Mouse (Mus musculus) skeletal muscle tissue, adult 2 months (tissue): ENCODE data around the gene Rab37.

ENCODE experiments used
- DNase-seq: peaks from one replicate; pipeline ENCODE4 v3.0.0-alpha.2; 2012; ENCODE audit warnings: low read depth, low spot score

Rab37 gene

GRCm38 (mm10) chr11:115164976-115165374 is 73.7 kb downstream of the Rab37 start:
- no peak for DNase-seq

GRCm38 (mm10) chr11:115166776-115167175 is 75.5 kb downstream of the Rab37 start:
- DNase-seq: no peak

GRCm38 (mm10) chr11:115167631-115168249 is 76.5 kb downstream of the Rab37 start:
- no peak for DNase-seq

- no peak for DNase-seq
Measured at GRCm38 (mm10) chr11:115169430-115169829, 78.2 kb downstream of the Rab37 start.

DNA sequence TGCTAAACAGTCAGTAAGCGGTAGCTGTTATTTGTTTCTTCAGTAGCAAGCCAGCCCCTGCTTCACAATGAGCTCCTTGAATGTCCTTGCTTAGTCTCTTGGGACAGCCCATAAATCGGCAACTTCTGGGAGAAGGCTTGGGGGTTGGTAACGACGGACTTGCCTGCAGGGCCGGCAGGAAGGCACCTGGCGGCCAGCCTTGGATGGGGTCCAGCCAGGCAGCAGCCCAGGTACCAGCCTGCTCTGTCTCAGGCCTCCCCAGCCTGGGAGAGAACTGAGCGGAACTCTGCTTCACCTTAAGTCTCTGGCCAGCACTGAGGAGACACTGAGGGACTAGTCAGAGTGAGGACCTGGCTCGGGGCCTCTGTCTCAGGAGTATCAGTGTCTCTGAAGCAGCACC is 79.9 kb downstream of the Rab37 start:
- DNase-seq: no peak

DNA sequence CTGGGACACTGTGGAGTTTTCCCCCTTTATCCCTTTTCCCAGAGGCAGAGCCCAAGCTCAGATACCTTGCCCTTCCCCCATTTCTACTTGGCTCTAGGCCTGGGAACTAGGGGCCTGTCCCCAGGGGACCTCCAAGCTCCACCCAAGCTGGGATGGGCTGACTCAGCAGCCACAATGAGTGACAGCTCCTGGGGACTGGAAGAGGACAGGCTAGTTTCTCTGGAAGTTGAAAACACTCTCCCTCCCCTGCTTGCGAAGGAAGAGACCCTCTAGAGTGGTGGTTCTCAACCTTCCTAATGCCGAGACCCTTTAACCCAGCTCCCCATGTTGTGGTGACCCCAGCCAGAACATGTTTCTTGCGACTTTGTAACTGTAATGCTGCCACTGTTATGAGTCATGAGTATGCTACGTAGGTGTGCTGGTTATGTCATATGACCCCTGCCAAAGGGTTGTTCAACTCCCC is 81.6 kb downstream of the Rab37 start:
- DNase-seq: no peak

DNA sequence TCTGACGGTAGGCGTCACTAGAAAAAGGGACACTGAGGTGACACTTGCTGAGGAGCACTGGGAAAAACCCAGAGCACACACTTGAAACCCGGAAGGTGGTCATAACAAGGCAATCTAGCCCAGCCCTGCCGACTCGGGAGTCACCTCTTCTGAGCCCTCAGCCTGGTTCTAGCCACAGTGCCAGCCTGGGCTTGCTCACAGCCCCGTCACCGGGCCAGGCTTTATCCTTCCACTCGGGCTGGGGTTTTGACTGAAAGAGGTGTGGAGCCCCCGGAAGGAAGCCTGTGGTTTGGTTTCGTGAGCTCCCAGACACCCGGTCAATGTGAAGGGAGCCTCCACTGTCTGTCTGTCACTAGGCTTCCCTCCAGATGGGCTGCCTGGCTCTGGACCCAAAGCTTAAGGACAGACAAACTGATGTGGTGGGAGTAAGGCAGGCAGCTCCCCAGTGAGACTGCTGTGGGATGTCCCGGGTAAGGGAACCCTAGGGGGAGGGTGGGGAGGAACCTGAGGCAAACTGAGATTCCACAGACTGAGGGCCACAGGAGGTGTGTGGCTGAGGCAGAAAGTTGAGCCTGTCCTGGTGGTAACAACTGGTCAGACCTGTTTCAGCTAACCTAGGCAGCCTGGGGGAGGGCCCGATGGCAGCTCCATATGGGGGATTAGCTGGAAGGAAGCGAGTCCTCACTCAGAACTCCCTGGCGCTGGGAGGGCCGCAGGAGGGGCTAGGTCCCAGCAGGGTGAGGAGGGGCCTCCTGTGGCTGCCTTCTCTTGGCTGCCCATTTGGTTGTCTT is 82.5 kb downstream of the Rab37 start:
- DNase-seq: no peak

DNA sequence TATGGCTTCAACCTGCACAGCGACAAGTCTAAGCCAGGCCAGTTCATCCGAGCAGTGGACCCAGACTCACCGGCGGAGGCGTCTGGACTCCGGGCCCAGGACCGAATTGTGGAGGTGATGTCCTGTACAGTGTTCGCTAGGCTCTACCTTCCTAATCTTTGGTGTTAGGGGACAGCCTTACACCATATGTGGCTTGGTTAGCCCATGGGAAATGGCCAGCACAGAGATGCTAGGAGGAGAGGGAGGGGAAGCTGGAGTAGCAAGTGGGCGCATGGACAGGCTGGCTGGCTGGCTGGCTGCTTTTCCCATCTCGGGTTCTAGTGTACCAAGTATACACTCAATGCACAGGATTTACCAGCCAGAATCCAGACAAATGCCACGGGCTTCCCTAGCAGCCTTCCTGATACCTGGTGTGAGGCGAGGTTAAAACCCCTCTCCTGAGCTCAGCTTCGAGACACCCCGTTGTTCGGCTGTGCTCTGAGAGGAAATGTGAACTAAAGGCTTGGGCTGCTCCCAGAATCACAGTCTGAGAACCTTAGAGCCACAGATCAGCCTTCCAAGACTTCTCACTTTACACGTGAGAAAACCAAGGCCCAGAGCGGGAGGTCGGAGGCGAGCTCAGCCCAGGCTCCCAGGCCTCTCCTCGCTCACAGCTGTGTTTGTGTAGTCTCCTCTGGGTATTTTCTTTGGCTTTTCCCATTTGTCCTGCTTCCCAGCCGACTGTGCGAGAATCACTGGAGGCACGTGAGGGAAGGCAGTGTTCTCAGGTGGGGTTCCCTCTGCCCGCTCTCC is 85.4 kb downstream of the Rab37 start:
- DNase-seq: no peak

- DNase-seq: no peak
Measured at GRCm38 (mm10) chr11:115177559-115178195, 86.4 kb downstream of the Rab37 start.

DNA sequence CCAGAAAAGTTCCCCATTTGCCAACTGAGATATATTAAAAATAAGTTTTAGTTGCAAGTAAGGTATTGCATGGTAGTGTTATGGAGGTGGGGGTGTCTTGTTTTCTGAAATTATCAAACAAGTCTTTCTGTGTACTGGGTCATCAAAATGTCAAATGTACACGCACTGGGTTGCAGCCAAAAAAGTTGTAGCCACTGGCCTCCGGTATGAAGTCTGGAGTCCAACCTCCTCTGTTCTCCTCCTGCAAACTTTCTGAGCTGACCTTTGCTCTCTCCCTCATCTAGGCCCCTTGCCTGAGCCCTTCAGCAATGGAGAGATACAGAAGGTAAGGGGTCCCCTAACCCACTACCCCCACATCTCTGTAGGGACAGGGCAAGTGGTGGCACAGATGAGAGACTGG is 87.5 kb downstream of the Rab37 start:
- DNase-seq: no peak

GRCm38 (mm10) chr11:115179191-115179590 is 88.0 kb downstream of the Rab37 start:
- DNase-seq: no peak

DNA sequence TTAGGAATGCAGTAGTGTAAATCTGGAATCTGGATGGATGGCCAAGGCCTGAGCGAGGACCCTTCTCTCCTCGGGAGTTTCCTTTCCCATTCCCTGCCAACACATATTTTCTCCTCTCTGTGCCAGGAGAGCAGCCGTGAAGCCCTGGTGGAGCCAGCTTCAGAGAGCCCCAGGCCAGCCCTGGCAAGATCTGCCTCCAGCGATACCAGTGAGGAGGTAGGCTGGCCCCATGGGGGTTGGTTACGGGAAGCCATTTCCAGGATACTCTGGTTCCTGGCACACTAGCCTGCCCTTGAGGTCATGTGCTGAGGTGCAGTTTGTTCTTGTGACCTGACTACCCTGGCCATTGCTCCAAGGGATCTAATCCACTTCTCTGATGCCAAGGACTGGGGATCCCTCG is 88.7 kb downstream of the Rab37 start:
- no peak for DNase-seq

DNA sequence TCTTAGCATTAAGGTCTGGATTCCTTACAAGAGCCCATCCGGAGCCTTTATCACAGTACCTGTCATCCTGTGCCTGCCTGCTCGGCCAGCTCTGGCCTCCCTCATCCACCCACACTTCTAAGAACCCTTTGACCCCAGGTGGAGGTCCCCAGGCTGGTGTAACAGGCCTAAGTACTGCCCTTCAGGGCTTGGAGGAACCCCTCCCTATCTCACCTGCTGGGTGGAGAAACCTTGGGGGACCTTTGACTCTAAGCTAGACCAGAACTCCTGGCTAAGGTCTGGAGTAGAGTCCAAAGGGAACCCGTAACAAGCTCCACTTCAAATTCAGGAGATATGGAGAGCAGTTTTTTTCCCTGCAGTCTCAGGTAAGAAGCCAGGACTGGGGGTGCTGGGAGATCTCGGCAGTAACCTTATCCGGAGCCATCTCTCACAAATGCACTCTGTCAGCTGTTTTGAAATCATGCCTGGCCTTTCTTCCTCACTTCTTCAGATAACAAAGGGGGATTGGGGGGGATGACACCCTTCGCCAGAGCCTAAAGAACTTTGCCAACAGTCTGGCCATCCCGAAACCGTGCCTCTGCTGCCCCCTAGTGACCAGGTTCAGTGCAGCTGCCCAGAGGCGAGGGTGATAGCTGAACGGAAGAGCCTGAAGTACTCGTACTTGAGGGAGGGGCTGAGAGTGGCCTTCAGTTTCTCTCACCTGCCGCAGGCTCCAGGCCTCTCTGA is 90.8 kb downstream of the Rab37 start:
- no peak for DNase-seq

- no peak for DNase-seq
Measured at GRCm38 (mm10) chr11:115184973-115185372, 93.7 kb downstream of the Rab37 start.

DNA sequence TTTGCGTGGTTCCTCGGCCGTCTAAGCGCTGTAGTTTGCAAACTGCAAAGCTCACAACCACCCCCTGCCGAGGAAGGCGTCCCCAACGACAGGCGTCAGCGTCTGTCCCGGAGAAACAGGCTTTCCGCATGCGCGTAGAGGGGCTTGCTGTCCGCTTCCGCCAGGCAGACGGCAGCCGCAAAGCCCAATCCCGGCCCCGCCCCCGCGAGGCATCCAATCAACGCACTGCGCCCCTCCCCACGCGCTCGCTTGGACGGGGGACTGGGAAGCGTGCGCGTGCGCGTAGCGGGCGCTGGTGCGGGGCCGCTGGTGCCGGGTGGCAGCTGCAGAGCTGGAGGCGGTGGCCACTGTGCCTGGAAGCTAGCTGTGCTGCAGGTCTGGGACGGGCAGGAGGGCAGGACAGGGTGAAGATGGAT is 96.0 kb downstream of the Rab37 start, which contains the start of gene Tmem104:
TSS of gene Tmem104 (plus strand) at position 264 of the 416 bp plus-strand sequence.
- DNase-seq: peak; percentile 98

GRCm38 (mm10) chr11:115187693-115188092 is 96.5 kb downstream of the Rab37 start, which contains the start of gene Nat9:
Gene Nat9 (minus strand): TSS chr11:115187859.
- DNase-seq: no peak

- no peak for DNase-seq
Measured at GRCm38 (mm10) chr11:115188539-115189231, 97.5 kb downstream of the Rab37 start.

GRCm38 (mm10) chr11:115189304-115189703 is 98.1 kb downstream of the Rab37 start:
- peak; percentile 45 for DNase-seq

DNA sequence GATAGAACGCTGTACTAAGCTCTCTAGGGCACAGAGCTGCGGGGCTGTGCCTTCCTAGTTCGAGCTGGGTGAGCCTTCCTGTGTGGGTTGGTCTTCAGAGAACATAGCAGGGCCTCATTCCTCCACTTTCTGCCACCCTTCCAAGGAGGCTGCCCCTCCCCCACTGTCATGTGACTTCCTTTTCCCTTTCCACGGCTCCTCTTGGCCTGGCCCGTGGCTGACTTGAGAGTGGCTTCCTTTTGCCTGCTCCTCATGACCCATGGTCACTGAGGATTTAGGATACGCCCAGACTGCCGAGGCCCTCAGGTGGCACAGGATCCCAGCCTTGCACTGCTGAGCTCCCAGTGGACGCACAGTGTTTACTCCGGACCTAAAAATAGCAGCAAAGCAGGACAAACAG is 100.9 kb downstream of the Rab37 start:
- DNase-seq: peak; percentile 58

- no peak for DNase-seq
Measured at GRCm38 (mm10) chr11:115194693-115195092, 103.5 kb downstream of the Rab37 start.
